Mouse (Mus musculus): ENCODE measurements around the gene Armc12. TPM values are rescaled to one million over a fixed set of nuclear protein-coding genes. Genes with fewer than 3 reads are reported as not detected.
A peak's percentile ranks its signal among the peaks of the same experiment; 100 is the strongest.

Gene Armc12
- polyA plus RNA-seq, 1 experiment: not detected

- no peaks in the 10 kb centered on the region for H3K27me3 ChIP-seq (ENCODE audit: control insufficient read depth, insufficient read depth, low read length, poor library complexity, severe bottlenecking)
- no peak overlapping the region for H3K4me3 ChIP-seq (ENCODE audit: low read depth, low read length)
- H3K9me3 ChIP-seq (replicated peaks; ENCODE audit: control insufficient read depth, insufficient read depth, low read length, poor library complexity, severe bottlenecking): no peaks in the 10 kb centered on the region
- H3K36me3 ChIP-seq (ENCODE audit: control insufficient read depth, insufficient read depth, low read length, poor library complexity, severe bottlenecking): no peaks in the 10 kb centered on the region
- H3K9ac ChIP-seq (ENCODE audit: low read depth, poor library complexity, severe bottlenecking): no peak overlapping the region
- TF ChIP-seq POLR2A (IDR thresholded peaks at IDR 0.05; ENCODE audit: insufficient read depth, low read length) (no peak), CTCF (IDR thresholded peaks at IDR 0.05; ENCODE audit: low read depth, low read length) (no peak), EP300 (IDR thresholded peaks at IDR 0.05; ENCODE audit: insufficient read depth, low read depth, low read length) (no peak)
- H3K4me1 ChIP-seq (ENCODE audit: control insufficient read depth, insufficient read depth, low read length): no peaks in the 10 kb centered on the region
- no peak overlapping the region for H3K27ac ChIP-seq (ENCODE audit: insufficient read depth, low read length)
Measured at GRCm38 (mm10) chr17:28572941-28573340, 42.3 kb downstream of the Armc12 start.

GRCm38 (mm10) chr17:28575244-28576125, 44.9 kb downstream of the Armc12 start, which contains the start of gene Lhfpl5:
TSS of gene Lhfpl5 (plus strand) at chr17:28575641.
- H3K27me3 ChIP-seq (ENCODE audit: control insufficient read depth, insufficient read depth, low read length, poor library complexity, severe bottlenecking): no peaks in the 10 kb centered on the region
- H3K4me1 ChIP-seq (ENCODE audit: control insufficient read depth, insufficient read depth, low read length): no peaks in the 10 kb centered on the region
- no peak within 1 kb of the TSS for H3K27ac ChIP-seq (ENCODE audit: insufficient read depth, low read length)
- TF ChIP-seq CTCF (IDR thresholded peaks at IDR 0.05; ENCODE audit: low read depth, low read length) (no peak), POLR2A (IDR thresholded peaks at IDR 0.05; ENCODE audit: insufficient read depth, low read length) (no peak), EP300 (IDR thresholded peaks at IDR 0.05; ENCODE audit: insufficient read depth, low read depth, low read length) (peak; percentile 44; the same call in 1 of the 2 replicates)
- H3K4me3 ChIP-seq (ENCODE audit: low read depth, low read length): peak within 1 kb of the TSS; percentile 59
- H3K9me3 ChIP-seq (replicated peaks; ENCODE audit: control insufficient read depth, insufficient read depth, low read length, poor library complexity, severe bottlenecking): no peaks in the 10 kb centered on the region
- no peaks in the 10 kb centered on the region for H3K36me3 ChIP-seq (ENCODE audit: control insufficient read depth, insufficient read depth, low read length, poor library complexity, severe bottlenecking)
- H3K9ac ChIP-seq (ENCODE audit: low read depth, poor library complexity, severe bottlenecking): no peak within 1 kb of the TSS

- peaks cover 2% of the 10 kb centered on the region for H3K4me1 ChIP-seq (ENCODE audit: control insufficient read depth, insufficient read depth, low read length)
- TF ChIP-seq POLR2A (IDR thresholded peaks at IDR 0.05; ENCODE audit: insufficient read depth, low read length): no peak
- peak; percentile 31; the same call in 1 of the 2 replicates for TF ChIP-seq EP300 (IDR thresholded peaks at IDR 0.05; ENCODE audit: insufficient read depth, low read depth, low read length)
- no peak for TF ChIP-seq CTCF (IDR thresholded peaks at IDR 0.05; ENCODE audit: low read depth, low read length)
- no peaks in the 10 kb centered on the region for H3K36me3 ChIP-seq (ENCODE audit: control insufficient read depth, insufficient read depth, low read length, poor library complexity, severe bottlenecking)
- no peaks in the 10 kb centered on the region for H3K27me3 ChIP-seq (ENCODE audit: control insufficient read depth, insufficient read depth, low read length, poor library complexity, severe bottlenecking)
- H3K27ac ChIP-seq (ENCODE audit: insufficient read depth, low read length): no peak overlapping the region
- H3K4me3 ChIP-seq (ENCODE audit: low read depth, low read length): no peak overlapping the region
- H3K9me3 ChIP-seq (replicated peaks; ENCODE audit: control insufficient read depth, insufficient read depth, low read length, poor library complexity, severe bottlenecking): no peaks in the 10 kb centered on the region
- H3K9ac ChIP-seq (ENCODE audit: low read depth, poor library complexity, severe bottlenecking): no peak overlapping the region
Measured at GRCm38 (mm10) chr17:28580396-28580795, 49.8 kb downstream of the Armc12 start.

- peaks cover 4% of the 10 kb centered on the region for H3K4me1 ChIP-seq (ENCODE audit: control insufficient read depth, insufficient read depth, low read length)
- no peaks in the 10 kb centered on the region for H3K27me3 ChIP-seq (ENCODE audit: control insufficient read depth, insufficient read depth, low read length, poor library complexity, severe bottlenecking)
- no peaks in the 10 kb centered on the region for H3K36me3 ChIP-seq (ENCODE audit: control insufficient read depth, insufficient read depth, low read length, poor library complexity, severe bottlenecking)
- no peak overlapping the region for H3K9ac ChIP-seq (ENCODE audit: low read depth, poor library complexity, severe bottlenecking)
- no peak overlapping the region for H3K4me3 ChIP-seq (ENCODE audit: low read depth, low read length)
- TF ChIP-seq EP300 (IDR thresholded peaks at IDR 0.05; ENCODE audit: insufficient read depth, low read depth, low read length): no peak
- TF ChIP-seq CTCF (IDR thresholded peaks at IDR 0.05; ENCODE audit: low read depth, low read length): no peak
- H3K9me3 ChIP-seq (replicated peaks; ENCODE audit: control insufficient read depth, insufficient read depth, low read length, poor library complexity, severe bottlenecking): no peaks in the 10 kb centered on the region
- no peak overlapping the region for H3K27ac ChIP-seq (ENCODE audit: insufficient read depth, low read length)
Measured at GRCm38 (mm10) chr17:28581056-28581455, 50.5 kb downstream of the Armc12 start.

- TF ChIP-seq POLR2A (IDR thresholded peaks at IDR 0.05; ENCODE audit: insufficient read depth, low read length) (no peak), EP300 (IDR thresholded peaks at IDR 0.05; ENCODE audit: insufficient read depth, low read depth, low read length) (no peak), CTCF (IDR thresholded peaks at IDR 0.05; ENCODE audit: low read depth, low read length) (no peak)
- H3K27ac ChIP-seq (ENCODE audit: insufficient read depth, low read length): no peak overlapping the region
- H3K4me1 ChIP-seq (ENCODE audit: control insufficient read depth, insufficient read depth, low read length): peaks cover 10% of the 10 kb centered on the region
- H3K4me3 ChIP-seq (ENCODE audit: low read depth, low read length): no peak overlapping the region
- peaks cover 20% of the 10 kb centered on the region for H3K36me3 ChIP-seq (ENCODE audit: control insufficient read depth, insufficient read depth, low read length, poor library complexity, severe bottlenecking)
- H3K9ac ChIP-seq (ENCODE audit: low read depth, poor library complexity, severe bottlenecking): no peak overlapping the region
- H3K9me3 ChIP-seq (replicated peaks; ENCODE audit: control insufficient read depth, insufficient read depth, low read length, poor library complexity, severe bottlenecking): no peaks in the 10 kb centered on the region
- H3K27me3 ChIP-seq (ENCODE audit: control insufficient read depth, insufficient read depth, low read length, poor library complexity, severe bottlenecking): no peaks in the 10 kb centered on the region
Measured at GRCm38 (mm10) chr17:28586509-28586908, 55.9 kb downstream of the Armc12 start.

- Histone ChIP-seq H3K4me1 (ENCODE audit: control insufficient read depth, insufficient read depth, low read length) (peaks cover 21% of the 10 kb centered on the region), H3K9ac (ENCODE audit: low read depth, poor library complexity, severe bottlenecking) (no peak overlapping the region), H3K27ac (ENCODE audit: insufficient read depth, low read length) (0 out of 2 replicates have a peak overlapping the region, but pooled peaks have one; percentile 63), H3K4me3 (ENCODE audit: low read depth, low read length) (no peak overlapping the region), H3K9me3 (replicated peaks; ENCODE audit: control insufficient read depth, insufficient read depth, low read length, poor library complexity, severe bottlenecking) (no peaks in the 10 kb centered on the region), H3K27me3 (ENCODE audit: control insufficient read depth, insufficient read depth, low read length, poor library complexity, severe bottlenecking) (no peaks in the 10 kb centered on the region), H3K36me3 (ENCODE audit: control insufficient read depth, insufficient read depth, low read length, poor library complexity, severe bottlenecking) (peaks cover 38% of the 10 kb centered on the region)
- no peak for TF ChIP-seq CTCF (IDR thresholded peaks at IDR 0.05; ENCODE audit: low read depth, low read length)
- TF ChIP-seq POLR2A (IDR thresholded peaks at IDR 0.05; ENCODE audit: insufficient read depth, low read length): no peak
- no peak for TF ChIP-seq EP300 (IDR thresholded peaks at IDR 0.05; ENCODE audit: insufficient read depth, low read depth, low read length)
Measured at GRCm38 (mm10) chr17:28588591-28588990, 58.0 kb downstream of the Armc12 start.

Other genes with a start within 250 kb of the Armc12 start
- 56.8 and 64.7 TPM in 2 replicates for gene Fance, start 217.3 kb upstream of the Armc12 start, polyA plus RNA-seq (2011; ENCODE audit: insufficient read depth, insufficient read length, low read depth, missing spikeins)
- 1,875 and 2,151 TPM in 2 replicates for gene Rpl10a, start 202.3 kb upstream of the Armc12 start, polyA plus RNA-seq (2011; ENCODE audit: insufficient read depth, insufficient read length, low read depth, missing spikeins)
- gene Tead3, start 180.0 kb upstream of the Armc12 start, polyA plus RNA-seq (2011; ENCODE audit: insufficient read depth, insufficient read length, low read depth, missing spikeins): 28.6 and 31.9 TPM in 2 replicates
- gene Tulp1, start 165.6 kb upstream of the Armc12 start, polyA plus RNA-seq (2011; ENCODE audit: insufficient read depth, insufficient read length, low read depth, missing spikeins): 14.0 and 14.7 TPM in 2 replicates
- 60.2 and 67.1 TPM in 2 replicates for gene Fkbp5, start 13.3 kb upstream of the Armc12 start, polyA plus RNA-seq (2011; ENCODE audit: insufficient read depth, insufficient read length, low read depth, missing spikeins)
- not detected in 2 replicates for gene Clpsl2, start 18.6 kb downstream of the Armc12 start, polyA plus RNA-seq (2011; ENCODE audit: insufficient read depth, insufficient read length, low read depth, missing spikeins)
- not detected in 2 replicates for gene Clps, start 30.0 kb downstream of the Armc12 start, polyA plus RNA-seq (2011; ENCODE audit: insufficient read depth, insufficient read length, low read depth, missing spikeins)
- not detected in 2 replicates for gene Lhfpl5, start 44.8 kb downstream of the Armc12 start, polyA plus RNA-seq (2011; ENCODE audit: insufficient read depth, insufficient read length, low read depth, missing spikeins)
- gene Srpk1, start 91.9 kb downstream of the Armc12 start, polyA plus RNA-seq (2011; ENCODE audit: insufficient read depth, insufficient read length, low read depth, missing spikeins): 244 and 277 TPM in 2 replicates
- gene Slc26a8, start 159.4 kb downstream of the Armc12 start, polyA plus RNA-seq (2011; ENCODE audit: insufficient read depth, insufficient read length, low read depth, missing spikeins): 1.2 and 2.3 TPM in 2 replicates
- 70.3 and 78.5 TPM in 2 replicates for gene Mapk14, start 160.5 kb downstream of the Armc12 start, polyA plus RNA-seq (2011; ENCODE audit: insufficient read depth, insufficient read length, low read depth, missing spikeins)
- gene AC170998.1, start 195.3 kb downstream of the Armc12 start, polyA plus RNA-seq (2011; ENCODE audit: insufficient read depth, insufficient read length, low read depth, missing spikeins): 8.5 and 8.8 TPM in 2 replicates
- 49.0 and 50.7 TPM in 2 replicates for gene Mapk13, start 238.5 kb downstream of the Armc12 start, polyA plus RNA-seq (2011; ENCODE audit: insufficient read depth, insufficient read length, low read depth, missing spikeins)